Mouse (Mus musculus) bone marrow, adult 2 months (tissue): ENCODE measurements around the gene Samd4.

Experiments
- CTCF ChIP-seq: fragments of 200-500 bp; IDR thresholded peaks from 2 replicates; pipeline ENCODE4 v1.5.1; 2011; ENCODE audit warnings: low read length, control low read depth; ENCODE audit not compliant: control insufficient read depth, insufficient read depth
- POLR2A ChIP-seq: fragments of 200-500 bp; IDR thresholded peaks from 2 replicates; pipeline ENCODE4 v1.6.1; 2011; ENCODE audit warnings: low read depth, mild to moderate bottlenecking, control low read depth, low read length, borderline replicate concordance; ENCODE audit not compliant: control insufficient read depth

- TF ChIP-seq POLR2A (no peak), CTCF (no peak)
Measured at GRCm38 (mm10) chr14:47075856-47076255, 193.2 kb downstream of the Samd4 start.
